Mouse (Mus musculus) neural tube, embryonic 12.5 days (tissue): ENCODE measurements at regions not wholly inside any gene's neighbourhood (a gene's known extent, or its start where the extent isn't known, plus 50 kb on each side); places are given as distances from the start of the nearest gene placed in this dataset.

Source experiments
- ATAC-seq: fragments of 200-750 bp; cut with Nextera tagmentation; 2 replicates; pipeline ENCODE4 v1.8.0; 2017; ENCODE audit warnings: low read depth, mild to moderate bottlenecking, moderate TSS enrichment, moderate library complexity; ENCODE audit not compliant: low FRiP score
- H3K27ac ChIP-seq: fragments of 300-500 bp; sonication (generic); 2 replicates; pipeline ENCODE4 v1.5.1; 2016
- H3K27me3 ChIP-seq: fragments of 300-500 bp; sonication (generic); replicated peaks from 2 replicates; pipeline ENCODE4 v1.6.1; 2016; ENCODE audit warnings: mild to moderate bottlenecking
- H3K36me3 ChIP-seq: fragments of 300-500 bp; sonication (generic); 2 replicates; pipeline ENCODE4 v1.6.1; 2016; ENCODE audit warnings: mild to moderate bottlenecking
- H3K4me1 ChIP-seq: fragments of 300-500 bp; sonication (generic); 2 replicates; pipeline ENCODE4 v1.6.1; 2016
- H3K4me2 ChIP-seq: fragments of 300-500 bp; sonication (generic); replicated peaks from 2 replicates; pipeline ENCODE4 v1.6.1; 2016; ENCODE audit warnings: mild to moderate bottlenecking
- H3K4me3 ChIP-seq: fragments of 300-500 bp; sonication (generic); 2 replicates; pipeline ENCODE4 v1.5.1; 2016
- H3K9ac ChIP-seq: fragments of 300-500 bp; sonication (generic); 2 replicates; pipeline ENCODE4 v1.6.1; 2016; ENCODE audit warnings: mild to moderate bottlenecking
- H3K9me3 ChIP-seq: fragments of 300-500 bp; sonication (generic); 2 replicates; pipeline ENCODE4 v1.6.1; 2016; ENCODE audit warnings: mild to moderate bottlenecking
- WGBS: fragments of 180-500 bp; shearing (Covaris S2); methylation state at CpG from one replicate; pipeline ENCODE4 v1.1.7; 2016; 5-methylcytosine and 5-hydroxymethylcytosine counted together

- Histone ChIP-seq H3K4me1 (no peaks in the 10 kb centered on the region), H3K9ac (no peak overlapping the region), H3K27ac (no peak overlapping the region), H3K4me2 (no peak overlapping the region), H3K9me3 (no peaks in the 10 kb centered on the region), H3K4me3 (no peak overlapping the region), H3K27me3 (no peaks in the 10 kb centered on the region), H3K36me3 (no peaks in the 10 kb centered on the region)
- 81% methylated on average over 8 of the region's 8 CpGs for WGBS
- no peak for ATAC-seq
Measured at GRCm38 (mm10) chr12:110391464-110391863, 55.5 kb upstream of the Ppp2r5c start.

- Histone ChIP-seq H3K36me3 (no peaks in the 10 kb centered on the region), H3K27me3 (no peaks in the 10 kb centered on the region), H3K9ac (no peak overlapping the region), H3K4me3 (no peak overlapping the region), H3K27ac (no peak overlapping the region), H3K4me2 (no peak overlapping the region), H3K9me3 (no peaks in the 10 kb centered on the region), H3K4me1 (no peaks in the 10 kb centered on the region)
- WGBS, result 84% methylated on average over 7 of the region's 7 CpGs
- no peak for ATAC-seq
Measured at GRCm38 (mm10) chr12:110393555-110393954, 53.4 kb upstream of the Ppp2r5c start.
